Mouse (Mus musculus) ES-Bruce4 (cell line): ENCODE data around the gene Tgfb1.

Source experiments
- CTCF ChIP-seq: IDR thresholded peaks from one replicate; pipeline ENCODE4 v1.8.1; 2011; ENCODE audit warnings: low read depth, low read length
- EP300 ChIP-seq: IDR thresholded peaks from 2 replicates; pipeline ENCODE4 v1.6.1; 2011; ENCODE audit warnings: low read depth, low read length; ENCODE audit not compliant: insufficient read depth
- POLR2A ChIP-seq: IDR thresholded peaks from one replicate; pipeline ENCODE4 v1.8.1; 2011; ENCODE audit warnings: low read length; ENCODE audit not compliant: insufficient read depth

- TF ChIP-seq POLR2A = no peak
- no peak for TF ChIP-seq EP300
- TF ChIP-seq CTCF = no peak
Observed at GRCm38 (mm10) chr7:25649839-25650238, 37.0 kb upstream of the Tgfb1 start.
